Mouse (Mus musculus) heart, postnatal 14 days (tissue): Measurements from ENCODE around the gene Prkd1. TPM values are rescaled to one million over a fixed set of nuclear protein-coding genes. Genes with fewer than 3 reads are reported as not detected.

Experiments used
- DNase-seq, 2 experiments: peaks; one replicate each; pipeline ENCODE4 v3.0.0; 2021 to 2022
- intact Hi-C: fragments of 180-260 bp; cut with DNase I; formaldehyde crosslinking; loops from one replicate; pipeline ENCODE4 v1.15.1; 2025
- total RNA-seq, 2 experiments: library from RNA; stranded (reverse); gene quantifications; 2 replicates each; pipeline ENCODE4 v1.2.3; 2021

Prkd1 gene
- total RNA-seq, 2 experiments from 2014 or later: 8.1 to 8.2 TPM

- intact Hi-C loops: no loop called here
- DNase-seq: no peak
Observed at GRCm38 (mm10) chr12:50479784-50480183, 169.1 kb downstream of the Prkd1 start.

- DNase-seq: no peak
- intact Hi-C loops: no loop called here
Observed at GRCm38 (mm10) chr12:50457151-50457550, 191.7 kb downstream of the Prkd1 start.

- intact Hi-C loops: no loop called here
- no peak for DNase-seq
Observed at GRCm38 (mm10) chr12:50451761-50452160, 197.1 kb downstream of the Prkd1 start.

- DNase-seq: no peak
- intact Hi-C loops: no loop called here
Observed at GRCm38 (mm10) chr12:50436660-50437059, 212.2 kb downstream of the Prkd1 start.

- no peak for DNase-seq
- intact Hi-C loops: no loop called here
Observed at GRCm38 (mm10) chr12:50430129-50430703, 218.7 kb downstream of the Prkd1 start.

- intact Hi-C loops: no loop called here
- DNase-seq: no peak
Observed at GRCm38 (mm10) chr12:50352404-50352803, 296.5 kb downstream of the Prkd1 start.

GRCm38 (mm10) chr12:50333182-50333581, 315.7 kb downstream of the Prkd1 start:
- intact Hi-C loops: no loop called here
- no peak for DNase-seq

GRCm38 (mm10) chr12:50314634-50315033, 334.3 kb downstream of the Prkd1 start:
- intact Hi-C loops: loop anchor here (2.0 to 5.0 kb wide), 3 partner anchors 382 to 873 kb away; no protein-coding TSS in a partner anchor

GRCm38 (mm10) chr12:50309276-50309675, 339.6 kb downstream of the Prkd1 start:
- no peak for DNase-seq
- intact Hi-C loops: no loop called here

More at GRCm38 (mm10) chr12:50314634-50315033, 334.3 kb downstream of the Prkd1 start:
- peak in 1 of 2 experiments; percentile 3 for DNase-seq

GRCm38 (mm10) chr12:50301334-50301733, 347.6 kb downstream of the Prkd1 start:
- DNase-seq: peak in 1 of 2 experiments; percentile 1
- intact Hi-C loops: loop anchor here (5.0 kb wide), 1 partner anchor 929 kb away; no protein-coding TSS in a partner anchor

- intact Hi-C loops: no loop called here
- DNase-seq: no peak
Observed at GRCm38 (mm10) chr12:50296067-50296466, 352.8 kb downstream of the Prkd1 start.

- no peak for DNase-seq
- intact Hi-C loops: no loop called here
Observed at GRCm38 (mm10) chr12:50295549-50295948, 353.3 kb downstream of the Prkd1 start.

GRCm38 (mm10) chr12:50292834-50293233, 356.1 kb downstream of the Prkd1 start:
- intact Hi-C loops: no loop called here
- no peak for DNase-seq
